ENCODE assay signal across 11 mouse cellular contexts in the genomic region with DNA sequence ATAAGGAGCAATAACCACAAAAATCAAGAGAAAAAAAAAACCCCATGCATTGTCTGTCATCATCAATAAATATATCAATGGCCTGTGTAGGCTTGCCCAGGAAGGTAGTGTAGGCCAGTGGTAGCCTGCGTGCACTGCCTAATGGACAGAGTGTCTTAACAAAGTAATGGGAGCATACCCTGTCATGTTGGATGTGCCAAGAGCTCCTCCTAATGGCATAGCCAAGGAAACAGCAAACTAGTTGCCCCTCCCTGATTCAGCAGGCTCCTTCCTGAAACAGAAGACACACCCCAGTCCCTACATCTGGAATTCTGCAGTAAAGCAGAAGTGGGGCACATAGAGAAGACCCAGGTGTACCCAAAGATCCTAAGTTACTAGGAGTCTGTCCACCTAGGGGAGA.
DNase-seq lines count a peak whose midpoint lies in the region; ATAC-seq and TF ChIP-seq lines count a peak whose summit lies in the region.
"Had no signal": no experiment of that assay in that cellular context is flagged by ENCODE, and none has a peak within 500 bp of the region (broad histone marks: within the 10 kb centered on the region; RNA-seq: fewer than 3 reads in every experiment).

No protein-coding gene starts in this region.

- ATAC-seq in intestine, postnatal 0 days: no peak
- ATAC-seq in intestine, embryonic 15.5 days: no peak
- ATAC-seq in erythroid progenitor cell, adult 5-6 weeks (replicated peaks; ENCODE audit: low FRiP score, poor library complexity, severe bottlenecking): no peak
- ATAC-seq: inflammation-experienced regulatory T-cells, adult 6 months had no signal

- DNase-seq in adrenal gland, adult 2 months: peak; percentile 9
- DNase-seq in adrenal gland, postnatal 25 days: no peak
- peak; percentile 6 for DNase-seq in lung, postnatal 10 days
- no peak for DNase-seq in lung, adult 2 months
- no peak for DNase-seq in layer of hippocampus, adult 9-11 months
- DNase-seq: thymus, postnatal 25 days had no signal

- no peaks in the 10 kb centered on the region for H3K4me1 ChIP-seq in intestine, postnatal 0 days (replicated peaks; ENCODE audit: control insufficient read depth, insufficient read depth, low read length)
- H3K4me1 ChIP-seq in intestine, embryonic 15.5 days (replicated peaks): no peaks in the 10 kb centered on the region
- no peaks in the 10 kb centered on the region for H3K4me1 ChIP-seq in lung, adult 2 months (ENCODE audit: control insufficient read depth, insufficient read depth, low read length)

- H3K9ac ChIP-seq in intestine, postnatal 0 days (ENCODE audit: low read depth, low read length): no peak overlapping the region
- no peak overlapping the region for H3K9ac ChIP-seq in intestine, embryonic 15.5 days

- no peaks in the 10 kb centered on the region for H3K36me3 ChIP-seq in intestine, postnatal 0 days (ENCODE audit: control insufficient read depth, insufficient read depth)
- no peaks in the 10 kb centered on the region for H3K36me3 ChIP-seq in intestine, embryonic 15.5 days

- no peak overlapping the region for H3K27ac ChIP-seq in intestine, postnatal 0 days (ENCODE audit: low read depth, low read length)
- H3K27ac ChIP-seq in intestine, embryonic 15.5 days: no peak overlapping the region
- H3K27ac ChIP-seq: macrophage had no signal

- no peak overlapping the region for H3K4me3 ChIP-seq in intestine, postnatal 0 days (ENCODE audit: low read depth, low read length)
- no peak overlapping the region for H3K4me3 ChIP-seq in intestine, embryonic 15.5 days (replicated peaks)
- no peak overlapping the region for H3K4me3 ChIP-seq in lung, adult 2 months (replicated peaks; ENCODE audit: extremely low read depth, low read depth, low read length)

- TF ChIP-seq POLR2A in lung, adult 2 months (IDR thresholded peaks at IDR 0.05; ENCODE audit: borderline replicate concordance, extremely low read depth, low read depth, low read length): no peak

- H3K4me2 ChIP-seq in intestine, postnatal 0 days (replicated peaks; ENCODE audit: low read depth): no peak overlapping the region
- H3K4me2 ChIP-seq in intestine, embryonic 15.5 days (replicated peaks): no peak overlapping the region

- TF ChIP-seq CTCF in intestine, postnatal 0 days (IDR thresholded peaks at IDR 0.05; ENCODE audit: low read depth): peak; percentile 53
- no peak for TF ChIP-seq CTCF in lung, adult 2 months (IDR thresholded peaks at IDR 0.05; ENCODE audit: insufficient read depth, low read length)

- H3K9me3 ChIP-seq in intestine, postnatal 0 days (ENCODE audit: control insufficient read depth): no peaks in the 10 kb centered on the region
- no peaks in the 10 kb centered on the region for H3K9me3 ChIP-seq in intestine, embryonic 15.5 days

- H3K27me3 ChIP-seq in intestine, postnatal 0 days (replicated peaks; ENCODE audit: control insufficient read depth, insufficient read depth, low read length): no peaks in the 10 kb centered on the region
- no peaks in the 10 kb centered on the region for H3K27me3 ChIP-seq in intestine, embryonic 15.5 days (replicated peaks)

- 85% methylated on average over 1 of the region's 1 CpGs for WGBS in intestine, postnatal 0 days
- WGBS in intestine, embryonic 15.5 days: 81% methylated on average over 1 of the region's 1 CpGs
- 59% methylated on average over 1 of the region's 1 CpGs for WGBS in lung, adult 2 months

Comparison
In these comparisons a context has a peak if more than half of its experiments do, and no peak if none do; other contexts are left out.
1. DNase-seq: peak in adrenal gland, adult 2 months (single experiment) and lung, postnatal 10 days (single experiment); none in adrenal gland, postnatal 25 days (single experiment), lung, adult 2 months (single experiment) and layer of hippocampus, adult 9-11 months (single experiment).